Mouse (Mus musculus) kidney, postnatal 36 days (tissue): Measurements from ENCODE around the gene Zfp605.
A peak's percentile ranks its signal among the peaks of the same experiment; 100 is the strongest.
"Not testable (repeated sequence)": the region's sequence is repeated elsewhere in the genome, so short reads cannot be mapped to it uniquely, and the experiment has no call there.

Experiments
- DNase-seq, 2 experiments: peaks; one replicate each; pipeline ENCODE4 v3.0.0; 2021 to 2022; ENCODE audit warnings: mixed read lengths in 2 of 2

Gene Zfp605

GRCm38 (mm10) chr5:110107581-110108304 is 2.1 kb upstream of the Zfp605 start, which contains the start of gene Gtpbp6:
Gene Gtpbp6, minus strand, starts transcription at chr5:110108197.
- peak; percentile 96 to 98 for DNase-seq

- peak in 1 of 2 experiments; percentile 98 for DNase-seq
Observed at GRCm38 (mm10) chr5:110108305-110108628, 1.6 kb upstream of the Zfp605 start.

- DNase-seq, result not testable (repeated sequence)
Observed at GRCm38 (mm10) chr5:110122380-110122779, 12.5 kb downstream of the Zfp605 start.

GRCm38 (mm10) chr5:110135293-110136086 is 25.6 kb downstream of the Zfp605 start, which contains the start of gene Chfr:
Gene Chfr, plus strand, starts transcription at chr5:110135842.
- peak; percentile 99 to 100 for DNase-seq

DNA sequence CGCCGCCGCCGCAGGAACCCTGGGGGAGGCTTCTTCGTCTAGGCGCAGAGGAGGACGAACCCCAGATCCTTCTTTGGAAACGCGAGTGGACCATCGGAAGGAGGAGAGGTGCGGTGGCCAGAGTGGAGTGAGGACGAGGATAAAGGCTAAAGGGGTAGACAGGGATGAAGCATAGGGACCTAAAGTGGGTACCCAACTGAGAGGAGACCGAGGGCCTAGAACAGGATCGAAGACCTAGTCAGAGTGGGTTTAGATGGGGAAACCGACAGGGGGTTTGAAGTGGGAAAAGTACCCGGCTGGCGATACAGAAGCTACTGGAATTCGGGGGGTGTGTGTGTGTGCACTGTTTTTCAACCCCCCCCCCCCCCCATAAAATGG is 26.2 kb downstream of the Zfp605 start:
- DNase-seq, result no peak

DNA sequence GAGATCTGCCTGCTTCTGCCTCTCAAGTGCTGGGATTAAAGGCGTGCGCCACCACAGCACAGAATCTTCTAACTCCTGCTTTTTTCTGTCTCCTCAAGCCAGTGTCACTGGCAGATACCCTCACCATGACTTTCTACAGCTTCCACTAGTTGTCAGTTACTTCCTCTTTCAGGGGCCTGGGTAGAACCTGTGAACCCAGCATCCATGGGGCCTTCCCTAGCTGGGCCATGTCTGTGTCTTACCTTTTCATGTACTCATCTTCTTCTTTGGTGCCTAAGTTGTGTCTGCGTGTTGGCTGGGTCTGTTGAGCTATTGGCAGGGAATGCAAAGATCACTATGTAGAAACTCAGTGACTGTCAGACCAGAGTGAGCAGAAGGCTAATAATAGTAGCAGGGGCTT is 27.9 kb downstream of the Zfp605 start:
- DNase-seq, result no peak

DNA sequence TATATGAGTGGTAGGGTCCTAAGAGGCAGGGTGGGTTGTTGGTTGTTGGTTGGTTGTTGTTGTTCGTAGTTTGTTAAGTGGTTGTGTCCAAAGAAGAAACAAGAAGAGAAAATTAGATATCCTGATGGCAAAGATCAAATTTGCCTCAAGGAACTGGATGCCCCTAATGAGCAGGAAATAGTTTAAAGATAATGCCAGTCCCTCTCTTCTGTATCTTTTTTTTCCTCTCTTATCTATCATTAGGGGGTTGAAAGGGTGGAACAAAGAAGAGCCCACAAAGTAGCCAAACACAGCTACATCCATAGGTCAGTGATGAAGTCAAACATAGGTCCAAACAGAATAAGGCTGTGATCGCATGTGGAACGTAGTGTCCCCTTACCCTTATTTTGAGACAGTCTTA is 29.4 kb downstream of the Zfp605 start:
- no peak for DNase-seq

DNA sequence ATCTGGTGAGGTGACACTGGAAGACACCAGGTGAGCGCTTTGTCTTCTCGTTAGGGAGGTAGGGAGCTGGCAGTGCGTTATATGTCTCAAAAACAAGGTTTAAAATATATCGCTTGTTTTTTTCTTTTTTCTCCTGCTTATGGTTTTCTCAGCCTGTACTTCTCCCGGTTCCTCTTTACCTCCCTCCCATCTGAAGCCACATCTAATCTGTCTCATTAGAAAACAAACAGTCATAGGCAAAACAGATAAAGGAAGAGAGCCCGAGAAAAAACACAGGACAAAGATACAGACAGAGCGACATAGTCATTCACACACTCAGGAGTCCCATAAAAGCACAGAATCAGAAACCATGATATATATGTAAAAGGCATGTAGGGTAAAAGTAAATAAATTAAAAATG is 30.5 kb downstream of the Zfp605 start:
- DNase-seq, result no peak

DNA sequence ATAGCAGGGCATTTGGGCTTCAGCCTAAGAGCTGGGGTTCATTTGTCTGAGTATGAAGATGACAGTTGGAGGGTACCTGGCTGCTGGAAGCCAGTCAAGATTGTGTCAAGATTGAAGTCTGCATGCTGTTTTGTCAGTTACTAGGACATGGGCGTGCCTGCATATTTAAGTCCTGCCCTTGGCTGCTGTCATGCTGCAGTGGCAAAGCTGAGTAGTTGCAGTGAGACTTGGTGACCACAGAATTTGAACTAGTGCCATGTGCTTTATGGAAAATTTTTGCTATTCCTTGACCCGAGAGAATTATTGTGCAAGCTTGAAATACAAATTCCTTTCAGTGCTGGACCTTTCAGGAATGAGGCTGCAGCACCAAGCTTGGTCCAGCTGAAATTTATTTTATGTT is 32.4 kb downstream of the Zfp605 start:
- DNase-seq, result peak in 1 of 2 experiments; percentile 14

DNA sequence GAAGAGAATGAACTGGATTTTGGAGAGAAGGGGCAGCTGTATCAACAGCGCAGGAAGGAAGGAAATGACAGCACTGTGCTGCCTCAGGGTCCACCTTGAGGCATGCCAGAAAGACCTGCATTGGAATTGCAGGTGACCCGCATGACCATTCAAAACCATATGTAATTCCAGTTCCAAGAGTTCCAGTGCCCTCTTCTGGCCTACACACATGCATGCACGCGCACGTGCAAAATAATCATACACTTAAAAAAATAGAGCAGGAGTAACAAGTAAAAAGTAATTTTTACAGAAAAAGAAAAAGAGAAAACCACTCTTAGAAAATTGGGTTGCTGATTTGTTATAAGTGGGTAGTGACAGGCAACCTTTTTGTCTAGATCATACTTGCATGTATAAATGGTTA is 33.1 kb downstream of the Zfp605 start:
- DNase-seq, result peak; percentile 7 to 17

GRCm38 (mm10) chr5:110169374-110169773 is 59.5 kb downstream of the Zfp605 start:
- no peak for DNase-seq

- DNase-seq, result peak; percentile 97
Observed at GRCm38 (mm10) chr5:110176362-110177020, 66.6 kb downstream of the Zfp605 start, which contains the start of gene Golga3. Gene Golga3, plus strand, starts transcription at chr5:110176701.

GRCm38 (mm10) chr5:110177021-110177420 is 67.1 kb downstream of the Zfp605 start:
- DNase-seq, result no peak

GRCm38 (mm10) chr5:110178628-110179027 is 68.7 kb downstream of the Zfp605 start:
- no peak for DNase-seq
